Mouse (Mus musculus): ENCODE data around the gene Echdc3. TPM values are rescaled to one million over a fixed set of nuclear protein-coding genes. Genes with fewer than 3 reads are reported as not detected.

Echdc3 gene
- 1 to 10 TPM; 6.7 to 6.8 TPM for total RNA-seq (2021)
- long read RNA-seq, experiment 1, transcript Echdc3-201 (5 exons, 1,851 nt), result major isoform, 15 of 21 reads
- long read RNA-seq, experiment 1, partial matches to known transcripts, result 0 of 21 reads
- long read RNA-seq, experiment 1, other reads (novel, unspliced or antisense), result 6 of 21 reads
- long read RNA-seq, experiment 2, transcript Echdc3-201 (5 exons, 1,851 nt), result major isoform, 15 of 17 reads
- long read RNA-seq, experiment 2, partial matches to known transcripts, result 0 of 17 reads
- long read RNA-seq, experiment 2, other reads (novel, unspliced or antisense), result 2 of 17 reads

DNA sequence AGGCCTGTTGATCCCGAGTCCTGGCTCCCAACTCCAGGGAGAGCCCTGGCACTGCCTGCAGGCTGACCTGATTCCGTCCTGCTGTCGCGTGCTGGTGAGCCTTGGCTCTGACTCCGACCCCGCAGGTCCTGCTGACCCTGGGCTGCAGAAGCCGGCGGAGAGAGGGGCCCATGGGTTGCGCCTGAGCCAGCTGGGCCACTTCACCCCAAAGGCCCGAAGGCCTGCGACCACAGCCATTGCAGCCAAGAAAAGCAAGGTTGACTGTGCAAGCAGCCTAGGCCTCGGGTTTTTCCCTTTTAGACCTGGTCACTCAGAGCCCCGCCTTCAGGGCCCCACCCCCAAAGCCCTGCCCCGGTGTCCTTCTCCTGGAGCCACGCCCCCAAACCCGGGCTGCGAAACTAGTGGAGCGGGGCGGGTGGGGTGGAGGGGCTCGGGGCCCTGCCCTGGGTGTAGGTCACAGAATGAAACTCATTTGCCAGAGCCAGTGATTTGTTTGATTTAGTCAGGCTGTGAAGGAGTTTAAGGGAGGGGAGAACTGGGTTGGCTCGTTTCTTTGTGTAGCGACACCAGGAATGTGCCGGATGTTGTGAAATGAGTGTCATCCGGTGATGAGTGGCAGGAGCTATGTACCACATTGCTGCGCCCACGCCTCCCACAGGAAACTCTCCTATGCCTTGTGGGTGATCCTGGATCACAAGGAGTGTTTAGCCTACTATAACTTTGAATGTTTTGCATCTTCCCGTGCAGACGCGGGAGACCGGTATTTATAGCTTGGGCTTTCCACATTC lies at the start of gene Echdc3:
Gene Echdc3, minus strand, starts transcription at position 310 of the 788 bp plus-strand sequence.
- peak; percentile 73 to 85 for DNase-seq (ENCODE audit: low spot score in 2 of 2)

DNA sequence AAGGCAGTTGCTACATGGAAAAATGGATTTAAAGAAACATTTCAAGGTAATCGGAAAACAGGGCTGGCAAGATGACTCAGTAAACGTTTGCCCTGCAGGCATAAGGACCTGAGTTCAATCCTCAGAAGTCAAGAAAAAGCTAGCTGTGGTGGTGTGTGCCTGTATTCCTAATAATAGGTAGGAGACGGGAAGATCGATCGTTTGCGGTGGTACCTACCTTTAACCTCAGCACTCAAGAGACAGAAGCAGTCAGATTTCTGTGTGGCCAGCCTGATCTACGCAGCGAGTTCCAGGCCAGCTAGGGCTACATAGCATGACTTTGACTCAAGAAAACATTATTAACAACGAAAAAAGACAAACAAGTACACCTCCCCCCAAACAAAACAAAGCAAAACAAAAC lies 48.9 kb upstream of the Echdc3 start:
- no peak for DNase-seq (ENCODE audit: low spot score in 2 of 2)

DNA sequence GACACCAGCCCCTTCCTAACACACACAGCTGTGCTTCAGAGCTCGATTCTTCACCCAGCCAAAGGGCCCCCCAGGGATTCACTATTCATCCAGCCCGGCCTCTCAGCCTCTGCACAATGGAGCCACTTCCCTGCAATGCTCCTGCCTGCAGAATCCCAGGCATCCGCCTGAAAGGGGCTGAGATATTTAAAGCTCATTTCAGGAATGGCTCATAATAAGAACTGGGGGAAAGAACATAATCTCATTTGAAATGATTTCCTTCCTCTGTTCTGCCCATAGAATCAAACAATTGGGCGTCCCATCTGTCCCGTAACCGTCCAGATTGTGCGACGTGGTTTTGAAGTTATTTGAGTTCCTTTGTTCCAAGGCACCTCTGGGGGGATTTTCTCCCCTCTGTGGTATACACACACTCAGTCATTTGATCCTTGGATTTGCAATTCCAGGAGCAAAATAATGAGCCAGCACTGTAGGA lies 48.4 kb upstream of the Echdc3 start:
- DNase-seq (ENCODE audit: low spot score in 2 of 2), result peak in 1 of 2 experiments; percentile 58

DNA sequence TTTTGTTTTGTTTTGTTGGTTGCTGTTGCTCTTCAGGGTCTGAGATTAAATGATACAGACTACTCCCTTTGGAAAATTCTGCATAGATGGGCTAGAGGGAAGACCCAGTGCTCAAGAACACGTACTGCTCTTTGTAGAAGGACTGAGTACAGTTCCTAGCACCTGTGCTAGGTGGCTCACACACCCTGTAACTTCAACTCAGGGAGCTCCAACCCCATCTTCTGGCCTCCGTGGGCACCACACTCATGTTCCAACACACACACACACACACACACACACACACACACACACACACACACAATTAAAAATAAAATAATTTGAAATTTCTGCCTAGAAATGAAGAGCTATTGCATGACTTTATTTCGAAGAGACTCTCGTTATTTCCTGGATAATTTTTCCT lies 47.8 kb upstream of the Echdc3 start:
- no peak for DNase-seq (ENCODE audit: low spot score in 2 of 2)

GRCm38 (mm10) chr2:6259182-6259581 lies 46.3 kb upstream of the Echdc3 start:
- no peak for DNase-seq (ENCODE audit: low spot score in 2 of 2)

- no peak for DNase-seq (ENCODE audit: low spot score in 2 of 2)
Observed at GRCm38 (mm10) chr2:6258026-6258425, 45.2 kb upstream of the Echdc3 start.

DNA sequence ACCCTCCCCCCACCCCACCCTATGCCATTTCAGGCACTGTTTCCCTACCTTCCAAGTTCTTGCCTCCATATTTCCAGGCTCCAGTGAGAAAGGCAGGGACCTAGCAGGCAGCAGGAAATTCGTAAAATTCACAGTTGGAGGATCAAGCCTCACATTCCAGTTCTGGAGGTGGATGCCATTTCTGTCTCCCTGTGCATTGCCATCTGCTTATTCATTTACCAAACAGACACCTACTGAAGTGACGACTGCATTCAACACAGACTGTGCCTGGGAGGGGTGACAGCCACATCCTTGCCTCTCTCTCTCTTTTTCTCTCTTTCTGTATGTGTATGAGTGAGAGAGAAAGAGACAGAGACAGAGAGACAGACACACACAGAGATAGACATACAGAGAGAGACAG lies 44.3 kb upstream of the Echdc3 start:
- DNase-seq (ENCODE audit: low spot score in 2 of 2), result no peak

DNA sequence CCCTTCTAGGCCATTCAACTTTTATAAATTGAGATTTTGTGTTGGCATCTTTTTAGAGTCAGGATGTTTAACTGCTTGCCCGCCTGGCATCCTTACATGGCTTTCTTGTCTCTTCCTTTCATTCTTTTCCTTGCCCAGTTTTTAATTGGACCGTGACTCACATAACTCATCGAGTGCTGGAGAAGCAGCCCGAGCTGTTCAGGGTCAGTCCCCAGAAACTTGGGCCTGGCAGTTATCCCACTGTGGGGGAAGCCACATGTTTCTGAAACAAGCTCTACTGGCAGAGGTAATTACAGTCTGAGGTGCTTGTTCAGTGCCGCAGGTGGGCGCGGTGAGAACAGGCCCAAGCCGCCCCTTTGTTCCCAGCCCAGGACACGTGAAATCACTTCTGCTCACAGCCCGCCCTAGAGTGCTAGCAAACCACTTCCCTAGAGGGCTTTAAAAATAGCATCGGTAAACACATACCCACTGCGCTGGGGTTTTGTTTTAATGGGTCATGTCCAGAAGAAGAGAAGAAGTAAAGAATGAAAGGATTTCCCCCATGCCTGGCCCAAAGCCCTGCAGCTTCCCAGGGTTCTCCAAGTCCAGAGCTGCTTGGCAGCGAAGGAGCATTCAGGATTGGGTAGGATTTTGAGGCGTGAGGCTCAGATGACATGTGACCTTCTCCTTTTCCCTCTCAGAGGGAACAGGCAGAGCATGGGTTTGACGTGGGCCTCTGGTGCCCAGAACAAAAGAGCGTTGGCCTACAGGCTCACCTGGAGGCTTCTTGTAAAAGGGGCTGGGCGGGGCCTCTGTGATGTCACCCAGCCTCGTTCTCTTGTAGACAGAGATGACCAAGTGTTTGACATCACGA lies 43.4 kb upstream of the Echdc3 start:
- peak in 1 of 2 experiments; percentile 37 for DNase-seq (ENCODE audit: low spot score in 2 of 2)

DNA sequence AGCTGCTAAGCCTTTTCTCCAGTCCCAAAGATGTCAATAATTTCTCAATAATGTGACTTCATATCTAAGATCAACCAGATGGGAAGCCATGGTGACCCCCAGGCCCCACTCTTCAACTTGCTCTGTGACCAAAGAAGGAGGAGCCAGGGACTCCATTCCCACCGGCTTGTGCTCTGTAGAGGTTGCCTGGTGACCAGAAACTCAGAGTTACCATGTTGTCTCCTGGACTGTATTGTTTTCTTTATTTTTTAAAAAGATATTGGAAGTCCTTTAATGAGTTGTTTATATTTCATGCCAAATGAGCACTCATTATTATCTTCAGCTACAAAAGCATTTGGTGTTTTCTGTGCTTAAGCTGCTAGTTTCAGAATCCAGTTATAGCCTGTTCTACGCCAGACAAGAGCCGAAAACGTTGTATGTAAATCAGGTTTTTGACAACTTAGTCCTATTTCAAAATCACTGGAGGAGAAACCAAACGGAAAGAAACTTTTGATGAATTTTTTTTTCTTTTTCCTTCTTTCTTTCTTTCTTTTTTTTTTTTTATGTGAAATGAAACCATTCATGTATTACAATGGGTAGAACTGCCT lies 42.7 kb upstream of the Echdc3 start:
- DNase-seq (ENCODE audit: low spot score in 2 of 2), result no peak

GRCm38 (mm10) chr2:6252491-6252890 lies 39.7 kb upstream of the Echdc3 start:
- DNase-seq (ENCODE audit: low spot score in 2 of 2), result no peak

DNA sequence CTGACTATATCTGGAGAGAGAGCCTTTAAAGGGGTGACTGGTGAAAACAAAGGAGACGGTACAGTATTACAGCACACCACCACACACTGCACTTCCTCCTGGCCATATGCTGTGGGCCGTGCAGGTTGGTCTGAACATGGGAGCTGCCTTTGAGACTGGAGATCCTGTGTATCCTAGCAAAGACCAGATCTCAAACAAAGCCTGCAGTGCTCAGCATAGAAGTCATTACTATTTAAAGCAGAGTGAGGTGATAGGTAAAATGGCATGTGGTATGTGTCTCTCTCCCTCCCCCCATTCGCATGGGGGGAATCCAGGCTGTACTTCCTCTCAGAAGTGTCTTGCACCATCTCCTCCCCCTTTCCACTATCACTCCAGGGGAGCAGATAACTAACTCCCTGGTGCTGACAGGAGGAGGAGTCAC lies 38.3 kb upstream of the Echdc3 start:
- DNase-seq (ENCODE audit: low spot score in 2 of 2), result no peak

- DNase-seq (ENCODE audit: low spot score in 2 of 2), result no peak
Observed at GRCm38 (mm10) chr2:6241446-6241845, 28.6 kb upstream of the Echdc3 start.

- DNase-seq (ENCODE audit: low spot score in 2 of 2), result no peak
Observed at GRCm38 (mm10) chr2:6240072-6240471, 27.2 kb upstream of the Echdc3 start.

DNA sequence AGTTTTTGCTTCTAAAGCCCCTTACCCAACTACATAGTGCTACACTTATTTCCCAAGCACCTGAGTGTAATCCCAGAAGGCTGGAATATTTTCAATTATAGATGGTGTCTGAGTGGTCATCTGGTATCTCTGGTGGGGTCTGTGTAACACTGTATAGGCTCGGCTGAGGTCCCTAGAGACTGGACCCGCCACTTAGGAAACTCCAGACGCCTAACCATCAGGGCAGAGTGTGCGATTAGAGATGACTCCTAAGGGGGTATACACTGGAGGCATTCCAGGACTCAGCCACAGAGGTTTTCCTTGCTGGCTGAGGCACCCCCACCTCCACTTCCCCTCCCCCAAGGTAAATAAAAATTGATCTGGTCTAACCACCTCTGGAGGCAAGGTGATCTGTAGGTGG lies 26.5 kb upstream of the Echdc3 start:
- no peak for DNase-seq (ENCODE audit: low spot score in 2 of 2)

DNA sequence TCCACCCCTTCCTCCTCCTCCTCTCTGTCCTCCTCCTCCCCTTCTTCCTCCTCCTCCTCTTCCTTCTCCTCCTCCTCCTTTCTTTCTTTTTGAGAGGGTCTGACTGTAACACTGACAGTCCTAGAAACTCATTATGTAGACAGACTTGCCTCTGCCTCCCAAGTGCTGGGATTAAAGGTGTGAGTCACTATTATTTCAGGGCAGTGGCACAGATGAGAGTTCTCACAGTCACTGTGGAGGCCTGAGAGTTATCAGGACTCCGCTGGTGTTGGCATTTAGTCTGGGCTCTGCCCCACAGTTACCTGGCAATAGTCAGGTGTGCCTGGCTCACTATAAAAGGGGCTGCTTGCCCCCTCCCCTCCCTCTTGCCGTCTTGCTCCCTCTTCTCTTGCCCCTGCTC lies 25.8 kb upstream of the Echdc3 start:
- DNase-seq (ENCODE audit: low spot score in 2 of 2), result no peak

DNA sequence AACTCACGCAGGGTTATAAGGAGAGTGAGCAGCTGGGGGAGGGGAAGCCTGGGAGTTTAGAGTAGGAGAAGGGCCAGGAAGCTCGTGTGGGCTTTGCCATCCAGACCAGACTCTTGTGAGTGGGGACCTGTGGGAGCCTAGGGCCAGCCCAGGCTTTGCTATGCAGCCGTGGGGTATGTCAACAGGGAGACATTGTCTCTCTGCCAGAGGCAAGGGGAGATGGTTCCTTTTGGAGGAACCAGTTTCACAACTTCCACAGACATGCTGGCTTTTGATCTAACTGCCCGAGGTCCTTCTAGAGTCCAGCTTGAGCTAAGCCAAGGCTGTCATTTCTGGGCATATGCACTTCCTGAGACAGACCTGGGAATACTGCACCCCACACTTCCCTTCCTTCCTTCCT lies 25.4 kb upstream of the Echdc3 start:
- no peak for DNase-seq (ENCODE audit: low spot score in 2 of 2)

GRCm38 (mm10) chr2:6233353-6233752 lies 20.5 kb upstream of the Echdc3 start:
- no peak for DNase-seq (ENCODE audit: low spot score in 2 of 2)

- DNase-seq (ENCODE audit: low spot score in 2 of 2), result no peak
Observed at GRCm38 (mm10) chr2:6232755-6233154, 19.9 kb upstream of the Echdc3 start.

DNA sequence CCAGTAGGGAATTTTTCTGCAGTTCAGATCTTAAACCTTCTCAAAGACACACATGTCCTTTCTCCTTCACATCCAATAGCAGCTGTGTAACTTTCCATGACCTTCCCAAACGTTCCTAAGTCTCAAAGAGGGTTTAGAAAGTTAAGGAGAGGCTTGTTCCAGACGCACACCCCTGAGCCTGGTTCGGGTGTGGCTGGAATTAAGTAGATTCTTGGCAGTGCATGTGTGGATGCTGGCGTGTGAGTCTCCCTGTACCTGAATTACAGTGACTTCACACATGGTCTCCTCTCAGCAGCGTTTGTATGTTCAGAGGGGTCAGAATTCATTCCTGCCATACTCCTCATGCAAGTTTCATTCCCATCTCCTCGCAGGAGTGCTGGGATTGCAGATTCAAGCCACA lies 18.0 kb upstream of the Echdc3 start:
- DNase-seq (ENCODE audit: low spot score in 2 of 2), result no peak

DNA sequence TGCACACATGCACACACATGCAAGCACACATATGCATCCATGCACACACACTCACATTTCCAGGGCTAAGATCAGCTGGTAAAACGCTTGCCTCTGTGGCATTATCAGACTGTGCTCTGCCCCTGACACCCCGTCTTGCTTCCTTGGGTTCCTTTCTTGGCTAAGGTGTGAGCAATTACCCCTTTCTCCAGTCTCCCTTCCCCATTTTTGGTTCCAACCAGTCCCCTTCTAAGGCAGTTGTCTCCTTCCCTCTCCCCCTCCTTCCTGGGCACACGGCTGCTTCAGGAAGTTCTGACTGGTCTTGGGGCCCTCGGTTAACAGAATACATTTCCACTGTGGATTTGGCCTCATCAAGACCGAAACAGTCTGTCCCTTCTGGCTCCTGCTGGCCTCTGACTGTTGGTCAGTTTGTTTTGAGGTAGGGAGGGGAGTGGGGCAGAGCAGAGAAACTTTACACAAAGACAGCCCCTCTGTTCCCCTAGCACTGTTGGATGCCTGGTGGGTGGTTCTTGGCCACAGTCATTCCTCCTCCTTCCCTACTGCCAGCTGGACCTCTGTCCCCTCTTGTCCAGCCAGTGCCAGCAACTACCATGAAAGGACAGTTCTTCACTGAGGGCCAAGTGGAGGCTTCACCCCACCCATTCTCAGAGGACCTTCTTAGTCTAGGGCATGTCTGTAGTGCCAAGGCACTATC lies 16.9 kb upstream of the Echdc3 start:
- DNase-seq (ENCODE audit: low spot score in 2 of 2), result no peak

DNA sequence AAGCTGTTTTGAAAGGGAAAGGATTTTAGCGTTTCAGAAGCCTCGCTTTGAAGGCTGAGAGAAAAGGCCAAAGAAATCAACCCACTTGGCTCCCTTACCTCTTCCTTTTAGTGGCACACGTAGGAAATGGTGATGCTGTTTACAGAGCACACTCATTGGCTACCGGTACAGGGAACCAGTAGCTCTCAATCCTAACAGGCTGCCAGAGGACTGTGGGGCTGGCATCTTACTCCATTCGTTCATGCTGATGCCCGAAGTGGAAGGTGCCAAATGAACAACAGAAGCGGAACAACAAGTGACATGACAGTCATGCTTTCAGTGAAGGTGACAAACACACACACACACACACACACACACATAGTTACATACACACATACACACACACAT lies 14.2 kb upstream of the Echdc3 start:
- no peak for DNase-seq (ENCODE audit: low spot score in 2 of 2)
